ENCODE assay signal across 11 mouse cellular contexts in the genomic region with DNA sequence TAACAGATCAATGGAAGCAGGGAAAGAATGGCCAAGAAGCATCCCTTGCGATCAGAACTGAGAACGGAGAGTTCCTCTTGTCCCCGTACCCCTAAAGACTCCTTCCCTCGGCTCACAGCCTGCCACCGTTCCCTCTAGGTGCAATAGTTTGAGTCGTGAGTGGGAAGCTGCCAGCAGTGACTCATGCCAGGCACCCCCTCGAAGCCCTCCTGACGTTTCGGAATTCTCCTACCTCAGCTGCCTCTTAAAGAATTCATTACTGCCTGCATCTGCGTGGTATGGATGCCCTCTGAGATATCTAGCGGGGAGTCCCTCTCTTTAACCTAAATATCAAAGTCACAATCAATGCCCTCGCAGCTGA.
DNase-seq lines count a peak whose midpoint lies in the region; ATAC-seq lines count a peak whose summit lies in the region.
"Had no signal": no experiment of that assay in that cellular context is flagged by ENCODE, and none has a peak within 500 bp of the region (broad histone marks: within the 10 kb centered on the region; RNA-seq: fewer than 3 reads in every experiment).

No protein-coding gene starts in this region.

- H3K4me2 ChIP-seq in hindbrain, embryonic 13.5 days: 0 out of 2 replicates have a peak overlapping the region, but pooled peaks have one; percentile 34
- peak overlapping the region; percentile 24 for H3K4me2 ChIP-seq in midbrain, embryonic 12.5 days (replicated peaks)
- no peak overlapping the region for H3K4me2 ChIP-seq in forebrain, embryonic 13.5 days

- H3K36me3 ChIP-seq in hindbrain, embryonic 13.5 days: no peaks in the 10 kb centered on the region
- no peaks in the 10 kb centered on the region for H3K36me3 ChIP-seq in midbrain, embryonic 12.5 days
- H3K36me3 ChIP-seq in forebrain, embryonic 13.5 days (ENCODE audit: poor library complexity, severe bottlenecking): no peaks in the 10 kb centered on the region

- no peak for ATAC-seq in hindbrain, embryonic 13.5 days (ENCODE audit: low FRiP score)
- ATAC-seq in midbrain, embryonic 12.5 days (ENCODE audit: low FRiP score, low read depth): no peak
- no peak for ATAC-seq in forebrain, embryonic 13.5 days

- peak overlapping the region; percentile 65 for H3K27ac ChIP-seq in hindbrain, embryonic 13.5 days
- peak overlapping the region; percentile 55 for H3K27ac ChIP-seq in midbrain, embryonic 12.5 days (replicated peaks)
- H3K27ac ChIP-seq in forebrain, embryonic 13.5 days: no peak overlapping the region
- H3K27ac ChIP-seq: macrophage had no signal

- no peak overlapping the region for H3K4me3 ChIP-seq in hindbrain, embryonic 13.5 days
- no peak overlapping the region for H3K4me3 ChIP-seq in midbrain, embryonic 12.5 days
- no peak overlapping the region for H3K4me3 ChIP-seq in forebrain, embryonic 13.5 days

- H3K9me3 ChIP-seq in hindbrain, embryonic 13.5 days: no peaks in the 10 kb centered on the region
- no peaks in the 10 kb centered on the region for H3K9me3 ChIP-seq in midbrain, embryonic 12.5 days
- H3K9me3 ChIP-seq in forebrain, embryonic 13.5 days (replicated peaks): no peaks in the 10 kb centered on the region

- no peak overlapping the region for H3K9ac ChIP-seq in hindbrain, embryonic 13.5 days
- H3K9ac ChIP-seq in midbrain, embryonic 12.5 days (replicated peaks): no peak overlapping the region
- no peak overlapping the region for H3K9ac ChIP-seq in forebrain, embryonic 13.5 days

- DNase-seq in right cerebral cortex, adult 2 months (ENCODE audit: low spot score in 2 of 2): peak; percentile 46 to 56
- DNase-seq in right cerebral cortex, postnatal 10 days (ENCODE audit: low spot score in 2 of 2): no peak
- DNase-seq in telencephalon, adult 2 months (ENCODE audit: low read depth, low spot score): peak; percentile 34
- no peak for DNase-seq in lung, postnatal 10 days
- DNase-seq: adrenal gland, adult 8-10 months; heart, postnatal 10 days; kidney, adult 8-10 months had no signal

- H3K4me1 ChIP-seq in hindbrain, embryonic 13.5 days (replicated peaks): peaks cover 19% of the 10 kb centered on the region
- H3K4me1 ChIP-seq in midbrain, embryonic 12.5 days: peaks cover 14% of the 10 kb centered on the region
- peaks cover 10% of the 10 kb centered on the region for H3K4me1 ChIP-seq in forebrain, embryonic 13.5 days

- WGBS in hindbrain, embryonic 13.5 days: 57% methylated on average over 12 of the region's 12 CpGs
- 68% methylated on average over 12 of the region's 12 CpGs for WGBS in midbrain, embryonic 12.5 days
- WGBS in forebrain, embryonic 13.5 days: 67% methylated on average over 12 of the region's 12 CpGs

- H3K27me3 ChIP-seq in hindbrain, embryonic 13.5 days: no peaks in the 10 kb centered on the region
- H3K27me3 ChIP-seq in midbrain, embryonic 12.5 days: 0 out of 2 replicates have a peak, but pooled peaks cover 3% of the 10 kb centered on the region
- 0 out of 2 replicates have a peak, but pooled peaks cover 3% of the 10 kb centered on the region for H3K27me3 ChIP-seq in forebrain, embryonic 13.5 days

Comparison
In these comparisons a context has a peak if more than half of its experiments do, and no peak if none do; other contexts are left out.
1. DNase-seq: peak in right cerebral cortex, adult 2 months (2 of 2) and telencephalon, adult 2 months (single experiment); none in right cerebral cortex, postnatal 10 days (0 of 2) and lung, postnatal 10 days (single experiment).